Mouse (Mus musculus) intestine, embryonic 16.5 days (tissue): ENCODE data around the gene Dlg2. TPM values are rescaled to one million over a fixed set of nuclear protein-coding genes. Genes with fewer than 3 reads are reported as not detected.

Experiments
- ATAC-seq: fragments of 200-750 bp; cut with Nextera tagmentation; 2 replicates; pipeline ENCODE4 v1.8.0; 2017; ENCODE audit warnings: moderate TSS enrichment, moderate library complexity
- H3K27ac ChIP-seq: fragments of 300-500 bp; sonication (generic); 2 replicates; pipeline ENCODE4 v1.5.1; 2014; ENCODE audit warnings: mild to moderate bottlenecking, low read length
- H3K27me3 ChIP-seq: fragments of 300-500 bp; sonication (generic); replicated peaks from 2 replicates; pipeline ENCODE4 v1.6.1; 2014; ENCODE audit warnings: low read length, control low read depth, mixed read lengths; ENCODE audit not compliant: control insufficient read depth, insufficient read depth
- H3K36me3 ChIP-seq: fragments of 300-500 bp; sonication (generic); 2 replicates; pipeline ENCODE4 v1.6.1; 2014; ENCODE audit warnings: low read length, control low read depth; ENCODE audit not compliant: control insufficient read depth, insufficient read depth
- H3K4me1 ChIP-seq: fragments of 300-500 bp; sonication (generic); 2 replicates; pipeline ENCODE4 v1.6.1; 2014; ENCODE audit warnings: low read length, control low read depth, mixed read lengths; ENCODE audit not compliant: control insufficient read depth, insufficient read depth
- H3K4me2 ChIP-seq: fragments of 300-500 bp; sonication (generic); 2 replicates; pipeline ENCODE4 v1.6.1; 2014; ENCODE audit warnings: low read depth, low read length, control low read depth
- H3K4me3 ChIP-seq: fragments of 300-500 bp; sonication (generic); 2 replicates; pipeline ENCODE4 v1.5.1; 2014; ENCODE audit warnings: mild to moderate bottlenecking, low read length
- H3K9ac ChIP-seq: fragments of 300-500 bp; sonication (generic); 2 replicates; pipeline ENCODE4 v1.6.1; 2014; ENCODE audit warnings: low read depth, low read length
- H3K9me3 ChIP-seq: fragments of 300-500 bp; sonication (generic); 2 replicates; pipeline ENCODE4 v1.6.1; 2016; ENCODE audit warnings: low read length, control low read depth; ENCODE audit not compliant: control insufficient read depth
- WGBS: fragments of 180-500 bp; shearing (Covaris S2); extraction: QIAGEN DNeasy Blood & Tissue Kit; methylation state at CpG from one replicate; pipeline ENCODE4 v1.1.7; 2014; 5-methylcytosine and 5-hydroxymethylcytosine counted together
- polyA plus RNA-seq: library from polyadenylated mRNA; unstranded; fragments of >200 nt; fragmentation: Nextera tagmentation; extraction: Ambion mirVana; gene quantifications from 2 replicates; pipeline ENCODE4 v1.2.1, GENCODE M21; 2015

The Dlg2 gene
- polyA plus RNA-seq, 1 experiment from 2014 or later, result 3.9 TPM

- ATAC-seq, result no peak
- no peaks in the 10 kb centered on the region for H3K27me3 ChIP-seq
- 85% methylated on average over 5 of the region's 5 CpGs for WGBS
- no peaks in the 10 kb centered on the region for H3K9me3 ChIP-seq
- H3K27ac ChIP-seq, result no peak overlapping the region
- H3K4me2 ChIP-seq, result no peak overlapping the region
- H3K4me1 ChIP-seq, result no peaks in the 10 kb centered on the region
- H3K9ac ChIP-seq, result no peak overlapping the region
- no peak overlapping the region for H3K4me3 ChIP-seq
- no peaks in the 10 kb centered on the region for H3K36me3 ChIP-seq
Measured at GRCm38 (mm10) chr7:92210701-92211100, 1734.2 kb downstream of the Dlg2 start.

GRCm38 (mm10) chr7:92213751-92214150, 1737.3 kb downstream of the Dlg2 start:
- ATAC-seq, result no peak
- Histone ChIP-seq H3K9me3 (no peaks in the 10 kb centered on the region), H3K36me3 (no peaks in the 10 kb centered on the region), H3K27ac (no peak overlapping the region), H3K27me3 (no peaks in the 10 kb centered on the region), H3K4me2 (no peak overlapping the region), H3K4me3 (no peak overlapping the region), H3K9ac (no peak overlapping the region), H3K4me1 (no peaks in the 10 kb centered on the region)
- 88% methylated on average over 5 of the region's 5 CpGs for WGBS

- Histone ChIP-seq H3K4me2 (no peak overlapping the region), H3K4me3 (no peak overlapping the region), H3K27ac (no peak overlapping the region), H3K27me3 (no peaks in the 10 kb centered on the region), H3K9me3 (no peaks in the 10 kb centered on the region), H3K9ac (no peak overlapping the region), H3K4me1 (no peaks in the 10 kb centered on the region), H3K36me3 (no peaks in the 10 kb centered on the region)
- ATAC-seq, result peak; percentile 69
Measured at GRCm38 (mm10) chr7:92218171-92218570, 1741.7 kb downstream of the Dlg2 start.

GRCm38 (mm10) chr7:92220619-92221018, 1744.1 kb downstream of the Dlg2 start:
- Histone ChIP-seq H3K27me3 (no peaks in the 10 kb centered on the region), H3K27ac (no peak overlapping the region), H3K4me1 (no peaks in the 10 kb centered on the region), H3K36me3 (no peaks in the 10 kb centered on the region), H3K9ac (no peak overlapping the region), H3K4me3 (no peak overlapping the region), H3K4me2 (no peak overlapping the region), H3K9me3 (no peaks in the 10 kb centered on the region)
- peak; percentile 88 for ATAC-seq

- H3K27ac ChIP-seq, result no peak overlapping the region
- ATAC-seq, result no peak
- H3K27me3 ChIP-seq, result no peaks in the 10 kb centered on the region
- WGBS, result 60% methylated on average over 11 of the region's 11 CpGs
- H3K36me3 ChIP-seq, result no peaks in the 10 kb centered on the region
- no peak overlapping the region for H3K9ac ChIP-seq
- H3K9me3 ChIP-seq, result no peaks in the 10 kb centered on the region
- no peak overlapping the region for H3K4me2 ChIP-seq
- no peak overlapping the region for H3K4me3 ChIP-seq
- no peaks in the 10 kb centered on the region for H3K4me1 ChIP-seq
Measured at GRCm38 (mm10) chr7:92234476-92235202, 1758.2 kb downstream of the Dlg2 start.

- Histone ChIP-seq H3K27ac (no peak overlapping the region), H3K4me2 (no peak overlapping the region), H3K27me3 (no peaks in the 10 kb centered on the region), H3K9me3 (no peaks in the 10 kb centered on the region), H3K9ac (no peak overlapping the region), H3K4me1 (no peaks in the 10 kb centered on the region), H3K36me3 (no peaks in the 10 kb centered on the region), H3K4me3 (no peak overlapping the region)
- 46% methylated on average over 12 of the region's 12 CpGs for WGBS
- no peak for ATAC-seq
Measured at GRCm38 (mm10) chr7:92235541-92236031, 1759.1 kb downstream of the Dlg2 start.

GRCm38 (mm10) chr7:92240908-92241307, 1764.4 kb downstream of the Dlg2 start:
- H3K4me2 ChIP-seq, result no peak overlapping the region
- H3K27ac ChIP-seq, result no peak overlapping the region
- H3K9ac ChIP-seq, result no peak overlapping the region
- WGBS, result 77% methylated on average over 2 of the region's 2 CpGs
- no peak overlapping the region for H3K4me3 ChIP-seq
- no peak for ATAC-seq
- H3K4me1 ChIP-seq, result no peaks in the 10 kb centered on the region
- H3K27me3 ChIP-seq, result no peaks in the 10 kb centered on the region
- H3K36me3 ChIP-seq, result no peaks in the 10 kb centered on the region
- H3K9me3 ChIP-seq, result no peaks in the 10 kb centered on the region

- Histone ChIP-seq H3K4me1 (no peaks in the 10 kb centered on the region), H3K9ac (no peak overlapping the region), H3K4me3 (no peak overlapping the region), H3K27me3 (no peaks in the 10 kb centered on the region), H3K4me2 (no peak overlapping the region), H3K9me3 (no peaks in the 10 kb centered on the region), H3K27ac (no peak overlapping the region), H3K36me3 (no peaks in the 10 kb centered on the region)
- WGBS, result 90% methylated on average over 3 of the region's 3 CpGs
- no peak for ATAC-seq
Measured at GRCm38 (mm10) chr7:92247594-92247993, 1771.1 kb downstream of the Dlg2 start.

GRCm38 (mm10) chr7:92248619-92249018, 1772.1 kb downstream of the Dlg2 start:
- no peaks in the 10 kb centered on the region for H3K27me3 ChIP-seq
- no peaks in the 10 kb centered on the region for H3K36me3 ChIP-seq
- H3K9ac ChIP-seq, result no peak overlapping the region
- no peak for ATAC-seq
- H3K9me3 ChIP-seq, result no peaks in the 10 kb centered on the region
- H3K4me1 ChIP-seq, result no peaks in the 10 kb centered on the region
- 74% methylated on average over 5 of the region's 5 CpGs for WGBS
- H3K27ac ChIP-seq, result no peak overlapping the region
- no peak overlapping the region for H3K4me2 ChIP-seq
- H3K4me3 ChIP-seq, result no peak overlapping the region

GRCm38 (mm10) chr7:92258148-92258547, 1781.7 kb downstream of the Dlg2 start:
- no peak overlapping the region for H3K4me2 ChIP-seq
- no peak overlapping the region for H3K9ac ChIP-seq
- no peaks in the 10 kb centered on the region for H3K9me3 ChIP-seq
- 73% methylated on average over 4 of the region's 4 CpGs for WGBS
- peak; percentile 34; the same call in 1 of the 2 replicates for ATAC-seq
- H3K4me3 ChIP-seq, result no peak overlapping the region
- H3K27me3 ChIP-seq, result no peaks in the 10 kb centered on the region
- no peaks in the 10 kb centered on the region for H3K4me1 ChIP-seq
- no peaks in the 10 kb centered on the region for H3K36me3 ChIP-seq
- H3K27ac ChIP-seq, result no peak overlapping the region
